Mouse (Mus musculus) forebrain, embryonic 14.5 days (tissue): ENCODE measurements at regions not wholly inside any gene's neighbourhood (a gene's known extent, or its start where the extent isn't known, plus 50 kb on each side); places are given as distances from the start of the nearest gene placed in this dataset.

Experiments used
- ATAC-seq: fragments of 200-750 bp; cut with Nextera tagmentation; 2 replicates; pipeline ENCODE4 v1.8.0; 2017; ENCODE audit warnings: mild to moderate bottlenecking, moderate library complexity
- DNase-seq: peaks from one replicate; pipeline ENCODE4 v3.0.0-alpha.2; 2015; ENCODE audit warnings: low spot score
- H3K27ac ChIP-seq: fragments of 300-500 bp; sonication (generic); 2 replicates; pipeline ENCODE4 v1.5.1; 2014; ENCODE audit warnings: low read depth, mild to moderate bottlenecking, control low read depth, low read length, moderate library complexity
- H3K27me3 ChIP-seq: fragments of 300-500 bp; sonication (generic); replicated peaks from 2 replicates; pipeline ENCODE4 v1.6.1; 2014; ENCODE audit warnings: low read length, control low read depth, mixed read lengths; ENCODE audit not compliant: control insufficient read depth, insufficient read depth
- H3K36me3 ChIP-seq: fragments of 300-500 bp; sonication (generic); 2 replicates; pipeline ENCODE4 v1.6.1; 2014; ENCODE audit warnings: low read length, control low read depth; ENCODE audit not compliant: control insufficient read depth, insufficient read depth
- H3K4me1 ChIP-seq: fragments of 300-500 bp; sonication (generic); 2 replicates; pipeline ENCODE4 v1.6.1; 2014; ENCODE audit warnings: antibody characterized with exemption, low read length, control low read depth; ENCODE audit not compliant: control insufficient read depth, insufficient read depth
- H3K4me2 ChIP-seq: fragments of 300-500 bp; sonication (generic); 2 replicates; pipeline ENCODE4 v1.6.1; 2014; ENCODE audit warnings: mild to moderate bottlenecking, control low read depth, low read length
- H3K4me3 ChIP-seq: fragments of 300-500 bp; sonication (generic); 2 replicates; pipeline ENCODE4 v1.5.1; 2014; ENCODE audit warnings: low read depth, low read length, control low read depth
- H3K9ac ChIP-seq: fragments of 300-500 bp; sonication (generic); 2 replicates; pipeline ENCODE4 v1.6.1; 2014; ENCODE audit warnings: mild to moderate bottlenecking, low read length, control low read depth, moderate library complexity
- H3K9me3 ChIP-seq: fragments of 300-500 bp; sonication (generic); replicated peaks from 2 replicates; pipeline ENCODE4 v1.6.1; 2016; ENCODE audit warnings: low read length, control low read depth, mixed read lengths; ENCODE audit not compliant: control insufficient read depth
- WGBS: fragments of 180-500 bp; shearing (Covaris S2); extraction: QIAGEN DNeasy Blood & Tissue Kit; methylation state at CpG from one replicate; pipeline ENCODE4 v1.1.7; 2014; 5-methylcytosine and 5-hydroxymethylcytosine counted together

DNA sequence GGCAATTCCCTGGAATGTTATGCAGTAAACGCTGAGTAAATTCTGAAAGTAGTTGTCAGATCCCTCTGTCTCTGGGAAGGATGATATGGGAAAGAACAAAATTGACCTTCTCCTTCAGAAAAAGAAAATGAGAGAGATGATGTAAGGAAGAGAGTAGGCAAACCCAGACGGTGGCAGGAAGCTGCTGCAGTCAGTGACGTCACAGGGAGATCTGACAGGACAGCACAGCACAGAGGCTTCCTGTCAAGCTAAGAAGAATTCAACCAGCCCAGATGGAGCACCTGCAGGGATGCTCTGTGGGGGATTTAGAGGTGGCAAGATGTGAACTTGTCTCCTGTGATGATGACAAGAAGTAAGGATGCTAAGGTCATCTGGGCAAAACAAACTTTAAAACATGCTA is 107.7 kb upstream of the Cox10 start:
- no peak for DNase-seq
- H3K36me3 ChIP-seq: no peaks in the 10 kb centered on the region
- H3K27ac ChIP-seq: no peak overlapping the region
- H3K9me3 ChIP-seq: no peaks in the 10 kb centered on the region
- H3K4me1 ChIP-seq: no peaks in the 10 kb centered on the region
- no peaks in the 10 kb centered on the region for H3K27me3 ChIP-seq
- H3K9ac ChIP-seq: no peak overlapping the region
- no peak for ATAC-seq
- H3K4me2 ChIP-seq: no peak overlapping the region
- 77% methylated on average over 3 of the region's 3 CpGs for WGBS
- H3K4me3 ChIP-seq: no peak overlapping the region

DNA sequence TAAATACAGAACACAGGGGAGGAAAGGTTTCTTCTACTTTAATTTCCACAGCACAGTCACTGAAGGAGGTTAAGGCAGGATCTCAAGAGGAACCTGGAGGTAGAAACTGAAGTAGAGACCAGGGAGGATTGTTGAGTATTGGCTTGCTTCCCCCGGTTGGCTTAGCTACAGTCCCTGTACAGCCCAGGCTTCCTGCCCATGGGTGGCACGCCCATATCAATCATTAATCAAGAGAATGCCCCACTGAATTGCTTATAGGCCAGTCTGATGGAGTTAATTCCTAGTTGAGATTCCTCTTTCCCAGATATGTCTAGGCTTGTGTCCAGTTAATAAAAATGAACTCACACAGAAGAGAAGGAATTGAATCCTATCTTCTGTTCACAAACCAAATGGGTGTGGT is 107.3 kb upstream of the Cox10 start:
- ATAC-seq (no peak), DNase-seq (no peak)
- Histone ChIP-seq H3K9me3 (no peaks in the 10 kb centered on the region), H3K27me3 (no peaks in the 10 kb centered on the region), H3K9ac (no peak overlapping the region), H3K27ac (no peak overlapping the region), H3K36me3 (no peaks in the 10 kb centered on the region), H3K4me2 (no peak overlapping the region), H3K4me1 (no peaks in the 10 kb centered on the region), H3K4me3 (no peak overlapping the region)
- 84% methylated on average over 2 of the region's 2 CpGs for whole genome bisulfite sequencing

DNA sequence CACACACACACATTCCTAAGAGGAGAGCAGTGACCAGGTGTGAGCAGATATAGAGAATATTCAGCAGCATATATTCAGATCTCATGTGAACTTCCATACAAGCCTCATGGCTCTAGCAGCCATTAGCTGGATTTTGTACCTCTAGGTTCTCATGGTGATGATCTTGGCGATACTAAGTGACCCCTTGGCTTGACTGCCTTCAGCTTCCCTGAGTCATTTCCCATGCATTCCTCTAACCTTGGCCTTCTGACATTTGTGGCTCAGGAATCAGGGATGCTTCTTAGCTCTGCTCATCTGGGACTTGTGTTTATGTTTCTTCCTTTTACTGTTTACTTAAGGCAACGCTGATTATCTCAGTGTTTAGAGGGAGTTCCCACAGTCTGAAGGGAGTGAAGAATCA is 100.8 kb upstream of the Cox10 start:
- Histone ChIP-seq H3K9me3 (no peaks in the 10 kb centered on the region), H3K27me3 (no peaks in the 10 kb centered on the region), H3K36me3 (no peaks in the 10 kb centered on the region), H3K4me2 (no peak overlapping the region), H3K4me1 (no peaks in the 10 kb centered on the region), H3K27ac (no peak overlapping the region), H3K9ac (no peak overlapping the region), H3K4me3 (no peak overlapping the region)
- DNase-seq: no peak
- 67% methylated on average over 2 of the region's 2 CpGs for WGBS
- ATAC-seq: no peak

DNA sequence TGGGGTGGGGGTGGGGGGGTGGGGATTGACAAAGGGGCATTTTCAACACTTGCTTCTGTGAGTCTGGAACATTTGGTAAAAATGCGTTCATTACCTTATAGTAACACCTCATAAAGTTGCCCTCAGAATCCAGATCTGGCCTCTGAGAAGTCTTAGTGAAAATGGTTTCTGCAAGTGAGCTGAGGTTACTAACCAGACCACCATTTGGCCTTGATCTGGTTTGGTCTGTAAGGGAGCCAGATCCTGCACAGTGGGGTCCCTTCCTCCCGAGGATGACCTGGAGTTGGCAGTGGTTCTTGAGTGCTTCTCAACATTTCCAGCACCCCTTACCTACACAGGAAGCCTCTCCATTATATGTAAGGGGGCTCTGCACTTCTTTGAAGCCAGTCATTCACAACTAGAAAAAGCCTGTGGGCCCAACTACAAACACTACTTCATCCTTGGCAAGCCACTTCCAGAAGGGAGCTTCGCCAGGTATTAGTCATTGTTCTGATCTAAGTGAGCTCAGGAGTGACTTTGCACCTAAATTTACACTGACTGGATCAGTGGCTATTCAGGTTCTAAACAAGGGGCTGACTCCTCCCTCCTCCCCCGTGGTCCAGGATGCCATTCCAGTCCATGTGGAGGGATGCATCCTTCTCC is 94.3 kb upstream of the Cox10 start:
- 77% methylated on average over 4 of the region's 4 CpGs for WGBS
- Histone ChIP-seq H3K4me1 (no peaks in the 10 kb centered on the region), H3K9ac (no peak overlapping the region), H3K27ac (no peak overlapping the region), H3K36me3 (no peaks in the 10 kb centered on the region), H3K4me3 (no peak overlapping the region), H3K4me2 (no peak overlapping the region), H3K27me3 (no peaks in the 10 kb centered on the region), H3K9me3 (no peaks in the 10 kb centered on the region)
- ATAC-seq (no peak), DNase-seq (no peak)

DNA sequence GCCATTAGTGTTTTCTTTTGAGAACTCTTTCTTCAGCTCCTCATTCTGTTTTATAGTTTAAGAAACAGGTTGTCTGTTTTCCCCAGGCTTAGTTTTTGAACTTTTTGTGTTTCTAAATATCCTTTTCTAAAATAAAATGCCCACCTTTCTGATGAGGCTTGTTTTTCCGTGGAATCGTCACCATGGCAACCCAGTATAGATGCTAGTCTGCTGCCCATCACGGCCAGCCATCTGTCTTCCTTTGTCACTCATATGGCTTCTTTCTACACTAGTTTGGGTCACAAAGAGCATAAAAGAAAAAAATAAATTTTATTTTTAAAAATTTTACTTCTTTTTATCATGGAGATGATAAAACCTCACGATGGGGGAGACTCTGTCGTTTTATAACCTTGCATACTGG is 93.7 kb upstream of the Cox10 start:
- no peak for ATAC-seq

DNA sequence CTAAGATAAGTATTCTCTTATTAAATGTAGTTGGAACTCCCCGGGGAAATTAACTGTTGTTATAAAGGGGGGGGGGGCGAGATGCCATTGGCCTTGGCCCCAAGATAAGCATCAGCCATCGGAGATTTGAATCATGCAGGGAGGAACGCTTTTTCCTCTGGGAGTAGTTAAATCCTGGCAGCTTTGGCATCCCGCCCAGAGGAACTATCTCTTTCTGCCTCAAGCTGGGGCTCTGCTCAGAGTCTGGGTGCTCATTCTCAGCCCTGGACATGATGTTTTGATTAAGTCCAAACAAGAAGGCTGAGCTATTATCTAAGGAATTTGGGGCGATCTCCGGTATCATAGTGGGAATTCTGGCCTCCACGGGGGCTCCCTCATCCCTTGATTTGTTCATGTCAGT is 89.4 kb upstream of the Cox10 start:
- Histone ChIP-seq H3K27ac (no peak overlapping the region), H3K4me3 (no peak overlapping the region), H3K27me3 (no peaks in the 10 kb centered on the region), H3K9me3 (no peaks in the 10 kb centered on the region), H3K36me3 (no peaks in the 10 kb centered on the region), H3K4me2 (no peak overlapping the region), H3K4me1 (no peaks in the 10 kb centered on the region), H3K9ac (no peak overlapping the region)
- 62% methylated on average over 8 of the region's 8 CpGs for WGBS
- DNase-seq: peak; percentile 53
- no peak for ATAC-seq

More for the DNA sequence above, 93.7 kb upstream of the Cox10 start:
- Histone ChIP-seq H3K4me3 (no peak overlapping the region), H3K9me3 (no peaks in the 10 kb centered on the region), H3K36me3 (no peaks in the 10 kb centered on the region), H3K9ac (no peak overlapping the region), H3K4me1 (no peaks in the 10 kb centered on the region), H3K27me3 (no peaks in the 10 kb centered on the region), H3K27ac (no peak overlapping the region), H3K4me2 (no peak overlapping the region)
- WGBS: 72% methylated on average over 5 of the region's 5 CpGs
- peak; percentile 46 for DNase-seq

DNA sequence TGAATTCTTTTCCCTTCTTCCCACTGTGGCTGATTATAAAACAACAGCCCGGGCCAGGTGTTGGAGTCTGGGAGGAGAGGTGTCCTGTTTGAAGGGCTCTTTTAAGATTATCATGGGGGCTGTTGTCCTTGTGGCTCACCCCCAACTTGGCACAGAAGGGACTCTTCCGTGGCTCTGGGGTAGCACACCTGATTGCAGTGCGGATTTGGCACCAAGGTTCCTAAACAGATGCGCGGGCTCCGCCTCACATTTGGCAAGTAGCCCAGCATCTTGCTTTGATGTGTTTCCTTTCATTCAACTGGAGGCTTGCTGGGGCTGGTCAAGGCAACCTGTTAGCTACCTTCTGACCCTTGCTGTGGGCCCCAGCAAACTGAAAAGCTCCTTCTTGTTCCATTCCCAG is 85.5 kb upstream of the Cox10 start:
- H3K36me3 ChIP-seq: no peaks in the 10 kb centered on the region
- no peak overlapping the region for H3K4me2 ChIP-seq
- H3K27me3 ChIP-seq: no peaks in the 10 kb centered on the region
- H3K27ac ChIP-seq: no peak overlapping the region
- 39% methylated on average over 6 of the region's 6 CpGs for WGBS
- H3K9me3 ChIP-seq: no peaks in the 10 kb centered on the region
- H3K9ac ChIP-seq: no peak overlapping the region
- no peak overlapping the region for H3K4me3 ChIP-seq
- no peak for ATAC-seq
- H3K4me1 ChIP-seq: no peaks in the 10 kb centered on the region
- DNase-seq: peak; percentile 42

DNA sequence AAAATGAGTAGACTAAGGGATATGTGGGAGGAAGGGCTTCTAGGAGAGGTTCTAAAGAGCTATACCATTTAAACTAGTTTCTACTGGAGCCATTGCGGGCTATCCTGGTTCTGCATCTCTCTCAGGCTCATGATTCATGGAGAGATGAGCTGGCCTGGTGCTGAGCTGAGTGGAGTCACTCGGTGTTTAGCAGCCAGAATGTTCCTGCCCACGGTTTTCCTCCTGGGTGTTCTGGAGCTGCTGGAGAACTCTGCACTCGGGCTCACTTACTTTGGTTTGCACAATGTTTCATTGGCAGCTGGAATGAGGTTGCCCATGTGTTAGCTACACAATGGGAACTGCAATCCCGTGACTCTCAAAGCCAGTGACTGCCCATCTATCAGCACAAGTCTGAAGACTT is 79.0 kb upstream of the Cox10 start:
- H3K27me3 ChIP-seq: no peaks in the 10 kb centered on the region
- no peaks in the 10 kb centered on the region for H3K9me3 ChIP-seq
- WGBS: 91% methylated on average over 5 of the region's 5 CpGs
- no peak overlapping the region for H3K4me3 ChIP-seq
- no peak overlapping the region for H3K27ac ChIP-seq
- no peak overlapping the region for H3K4me2 ChIP-seq
- no peaks in the 10 kb centered on the region for H3K4me1 ChIP-seq
- H3K36me3 ChIP-seq: no peaks in the 10 kb centered on the region
- DNase-seq (no peak), ATAC-seq (no peak)
- H3K9ac ChIP-seq: no peak overlapping the region

DNA sequence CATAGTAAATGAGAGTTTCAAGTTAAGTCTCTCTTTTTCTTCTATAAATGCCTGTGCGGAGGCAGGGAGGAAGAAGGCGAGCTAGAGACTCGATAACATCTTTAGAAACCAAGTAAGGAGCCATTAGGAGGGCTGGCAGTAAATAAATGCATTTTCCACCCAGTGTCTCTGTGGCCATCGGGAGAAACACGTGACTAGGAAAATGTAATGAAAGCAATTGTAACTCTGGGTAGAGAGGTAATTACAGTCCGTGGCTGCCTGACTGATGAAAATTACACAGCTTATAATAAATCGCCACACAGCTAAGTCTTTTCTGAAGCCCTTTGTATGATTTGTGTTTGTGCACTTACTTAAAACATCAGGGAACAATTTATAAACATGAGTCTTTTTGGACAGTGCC is 77.4 kb upstream of the Cox10 start:
- WGBS: 59% methylated on average over 7 of the region's 7 CpGs
- no peak overlapping the region for H3K9ac ChIP-seq
- no peaks in the 10 kb centered on the region for H3K9me3 ChIP-seq
- H3K4me3 ChIP-seq: no peak overlapping the region
- no peaks in the 10 kb centered on the region for H3K36me3 ChIP-seq
- peak; percentile 34; the same call in 1 of the 2 replicates for ATAC-seq
- H3K4me2 ChIP-seq: no peak overlapping the region
- H3K4me1 ChIP-seq: no peaks in the 10 kb centered on the region
- H3K27ac ChIP-seq: no peak overlapping the region
- peak; percentile 54 for DNase-seq
- no peaks in the 10 kb centered on the region for H3K27me3 ChIP-seq
